ENCODE assay signal across 27 mouse cellular contexts in genomic region chr12:112871272-112871671, GRCm38 (mm10). TPM values are rescaled to one million over a fixed set of nuclear protein-coding genes. Genes with fewer than 3 reads are reported as not detected.
DNase-seq lines count a peak whose midpoint lies in the region; ATAC-seq and TF ChIP-seq lines count a peak whose summit lies in the region.
"Had no signal": no experiment of that assay in that cellular context is flagged by ENCODE, and none has a peak within 500 bp of the region (broad histone marks: within the 10 kb centered on the region; RNA-seq: fewer than 3 reads in every experiment).

No protein-coding gene starts in this region.

- no peak for TF ChIP-seq CTCF in intestine, postnatal 0 days (IDR thresholded peaks at IDR 0.05; ENCODE audit: low read depth)
- TF ChIP-seq CTCF in thymus, adult 2 months (IDR thresholded peaks at IDR 0.05; ENCODE audit: borderline replicate concordance, control insufficient read depth, extremely low read depth, insufficient read depth, low read length, poor library complexity), result no peak

- no peak overlapping the region; the same call in 1 of the 2 replicates for H3K27ac ChIP-seq in intestine, embryonic 16.5 days (ENCODE audit: low read length)
- no peak overlapping the region for H3K27ac ChIP-seq in intestine, postnatal 0 days (ENCODE audit: low read depth, low read length)
- peak overlapping the region; percentile 65 for H3K27ac ChIP-seq in thymus, adult 2 months (ENCODE audit: control insufficient read depth, insufficient read depth, low read length)
- H3K27ac ChIP-seq in ES-E14 (ENCODE audit: insufficient read depth, low read depth, low read length, poor library complexity, severe bottlenecking), result no peak overlapping the region
- H3K27ac ChIP-seq in stomach, embryonic 16.5 days (ENCODE audit: low read length), result peak overlapping the region; percentile 40; the same call in 1 of the 2 replicates
- H3K27ac ChIP-seq: embryonic facial prominence, embryonic 12.5 days; embryonic facial prominence, embryonic 15.5 days; heart, adult 2 months; heart, embryonic 13.5 days; hindbrain, embryonic 12.5 days; hindbrain, embryonic 15.5 days had no signal

- 84% methylated on average over 2 of the region's 2 CpGs for WGBS in intestine, embryonic 16.5 days
- WGBS in intestine, postnatal 0 days, result 96% methylated on average over 2 of the region's 2 CpGs
- 67% methylated on average over 2 of the region's 2 CpGs for WGBS in thymus, adult 2 months
- WGBS in stomach, embryonic 16.5 days, result 76% methylated on average over 2 of the region's 2 CpGs

- H3K9ac ChIP-seq in intestine, embryonic 16.5 days (ENCODE audit: low read depth, low read length), result peak overlapping the region; percentile 39
- no peak overlapping the region for H3K9ac ChIP-seq in intestine, postnatal 0 days (ENCODE audit: low read depth, low read length)
- no peak overlapping the region for H3K9ac ChIP-seq in ES-E14 (ENCODE audit: insufficient read depth, low read depth, low read length, poor library complexity, severe bottlenecking)
- no peak overlapping the region for H3K9ac ChIP-seq in stomach, embryonic 16.5 days (ENCODE audit: low read length)
- H3K9ac ChIP-seq: embryonic facial prominence, embryonic 12.5 days; embryonic facial prominence, embryonic 15.5 days; forebrain, postnatal 0 days; heart, embryonic 13.5 days; hindbrain, embryonic 12.5 days; hindbrain, embryonic 15.5 days had no signal

- H3K4me3 ChIP-seq in intestine, embryonic 16.5 days (ENCODE audit: low read length), result no peak overlapping the region
- no peak overlapping the region for H3K4me3 ChIP-seq in intestine, postnatal 0 days (ENCODE audit: low read depth, low read length)
- H3K4me3 ChIP-seq in thymus, adult 2 months (ENCODE audit: control insufficient read depth, insufficient read depth, low read length), result no peak overlapping the region
- no peak overlapping the region for H3K4me3 ChIP-seq in ES-E14 (ENCODE audit: insufficient read depth in 1 of 2, low read depth in 1 of 2, low read length in 2 of 2, poor library complexity in 1 of 2, severe bottlenecking in 1 of 2)
- no peak overlapping the region for H3K4me3 ChIP-seq in stomach, embryonic 16.5 days (replicated peaks; ENCODE audit: low read length)
- H3K4me3 ChIP-seq: embryonic facial prominence, embryonic 12.5 days; embryonic facial prominence, embryonic 15.5 days; heart, adult 2 months; heart, embryonic 10.5 days; heart, embryonic 13.5 days; hindbrain, embryonic 12.5 days; hindbrain, embryonic 15.5 days had no signal

- H3K27me3 ChIP-seq in intestine, embryonic 16.5 days (replicated peaks; ENCODE audit: control insufficient read depth, insufficient read depth, low read length), result peaks cover 25% of the 10 kb centered on the region
- peaks cover 18% of the 10 kb centered on the region for H3K27me3 ChIP-seq in intestine, postnatal 0 days (replicated peaks; ENCODE audit: control insufficient read depth, insufficient read depth, low read length)
- H3K27me3 ChIP-seq in thymus, adult 2 months (ENCODE audit: control insufficient read depth, insufficient read depth, low read length), result 0 out of 2 replicates have a peak, but pooled peaks cover 2% of the 10 kb centered on the region
- peaks cover 32% of the 10 kb centered on the region for H3K27me3 ChIP-seq in stomach, embryonic 16.5 days (ENCODE audit: control insufficient read depth, insufficient read depth, low read length)

- DNase-seq in thymus, adult 2 months, result no peak
- no peak for DNase-seq in thymus, postnatal 25 days
- DNase-seq in ES-E14 (ENCODE audit: low read depth, low spot score), result no peak
- no peak for DNase-seq in kidney, postnatal 36 days
- no peak for DNase-seq in retina, postnatal 1 day
- DNase-seq: adrenal gland, adult 8-10 months; adrenal gland, postnatal 25 days; cerebellum, adult 18-20 months; cerebellum, adult 9-10 months; cerebellum, postnatal 25 days; forebrain, postnatal 0 days; gastrocnemius, postnatal 25 days; heart, adult 2 months had no signal

- no peak overlapping the region for H3K4me2 ChIP-seq in intestine, embryonic 16.5 days (ENCODE audit: low read depth, low read length)
- no peak overlapping the region for H3K4me2 ChIP-seq in intestine, postnatal 0 days (replicated peaks; ENCODE audit: low read depth)
- H3K4me2 ChIP-seq in stomach, embryonic 16.5 days (ENCODE audit: low read depth, low read length), result no peak overlapping the region
- H3K4me2 ChIP-seq: embryonic facial prominence, embryonic 12.5 days; embryonic facial prominence, embryonic 15.5 days; heart, embryonic 13.5 days; hindbrain, embryonic 12.5 days; hindbrain, embryonic 15.5 days had no signal

- no peaks in the 10 kb centered on the region for H3K36me3 ChIP-seq in intestine, embryonic 16.5 days (ENCODE audit: control insufficient read depth, insufficient read depth, low read length)
- H3K36me3 ChIP-seq in intestine, postnatal 0 days (ENCODE audit: control insufficient read depth, insufficient read depth), result no peaks in the 10 kb centered on the region
- H3K36me3 ChIP-seq in thymus, adult 2 months (ENCODE audit: control insufficient read depth, insufficient read depth, low read length), result no peaks in the 10 kb centered on the region
- H3K36me3 ChIP-seq in ES-E14 (ENCODE audit: control insufficient read depth, insufficient read depth, low read length, poor library complexity, severe bottlenecking), result no peaks in the 10 kb centered on the region
- no peaks in the 10 kb centered on the region for H3K36me3 ChIP-seq in stomach, embryonic 16.5 days (ENCODE audit: control insufficient read depth, insufficient read depth, low read length)
- H3K36me3 ChIP-seq: embryonic facial prominence, embryonic 12.5 days; embryonic facial prominence, embryonic 15.5 days; G1E; heart, embryonic 10.5 days; heart, embryonic 13.5 days; hindbrain, embryonic 12.5 days; hindbrain, embryonic 15.5 days had no signal

- no peak for ATAC-seq in intestine, embryonic 16.5 days
- no peak for ATAC-seq in intestine, postnatal 0 days
- ATAC-seq in stomach, embryonic 16.5 days (ENCODE audit: insufficient read depth, low FRiP score), result no peak
- ATAC-seq: activated CD4-positive, CD25-positive, alpha-beta regulatory T cell, adult 4 months; forebrain, embryonic 14.5 days; forebrain, postnatal 0 days had no signal

- peaks cover 32% of the 10 kb centered on the region for H3K4me1 ChIP-seq in intestine, embryonic 16.5 days (ENCODE audit: control insufficient read depth, insufficient read depth, low read length)
- no peaks in the 10 kb centered on the region; the same call in 1 of the 2 replicates for H3K4me1 ChIP-seq in intestine, postnatal 0 days (replicated peaks; ENCODE audit: control insufficient read depth, insufficient read depth, low read length)
- H3K4me1 ChIP-seq in thymus, adult 2 months (replicated peaks; ENCODE audit: control insufficient read depth, insufficient read depth, low read length), result peaks cover 60% of the 10 kb centered on the region
- peaks cover 1 to 17% of the 10 kb centered on the region in 2 experiments; a peak in 1 of 4 replicates for H3K4me1 ChIP-seq in ES-E14 (ENCODE audit: control insufficient read depth in 2 of 2, insufficient read depth in 2 of 2, low read length in 2 of 2, poor library complexity in 1 of 2)
- H3K4me1 ChIP-seq in stomach, embryonic 16.5 days (ENCODE audit: control insufficient read depth, insufficient read depth, low read length), result peaks cover 30% of the 10 kb centered on the region

- H3K9me3 ChIP-seq in intestine, embryonic 16.5 days (ENCODE audit: control insufficient read depth, low read length), result no peaks in the 10 kb centered on the region
- no peaks in the 10 kb centered on the region for H3K9me3 ChIP-seq in intestine, postnatal 0 days (ENCODE audit: control insufficient read depth)
- H3K9me3 ChIP-seq in ES-E14 (ENCODE audit: control insufficient read depth, insufficient read depth, low read depth, low read length), result no peaks in the 10 kb centered on the region
- H3K9me3 ChIP-seq in stomach, embryonic 16.5 days (replicated peaks; ENCODE audit: control insufficient read depth, low read length), result no peaks in the 10 kb centered on the region
- H3K9me3 ChIP-seq: embryonic facial prominence, embryonic 12.5 days; embryonic facial prominence, embryonic 15.5 days; G1E; heart, embryonic 10.5 days; heart, embryonic 13.5 days; hindbrain, embryonic 12.5 days; hindbrain, embryonic 15.5 days had no signal

- in situ Hi-C loops in ES-E14 (cut with MboI; ENCODE audit: low sequenced_read_pairs in 2 of 2, unreplicated experiment in 2 of 2), result no loop called here

- no peak for TF ChIP-seq POLR2A in thymus, adult 2 months (IDR thresholded peaks at IDR 0.05; ENCODE audit: control insufficient read depth, extremely low read depth, insufficient read depth, low read length, poor library complexity)

TF ChIP-seq in ES-E14, 5 proteins besides CTCF, POLR2A, EP300 and RAD21:
- TF ChIP-seq CHD2 (IDR thresholded peaks at IDR 0.05; ENCODE audit: low read depth, low read length), result no peak
- TF ChIP-seq MAFK (IDR thresholded peaks at IDR 0.05; ENCODE audit: insufficient read depth, low read depth, low read length), result no peak
- no peak for TF ChIP-seq ZC3H11A (IDR thresholded peaks at IDR 0.05; ENCODE audit: borderline replicate concordance, low read depth, low read length)
- peak; percentile 74 for TF ChIP-seq ZNF384 (IDR thresholded peaks at IDR 0.05; ENCODE audit: low read depth, low read length)
- no peak for TF ChIP-seq HCFC1 (IDR thresholded peaks at IDR 0.05; ENCODE audit: borderline replicate concordance, insufficient read depth, low read length)

RNA-seq across cellular contexts. Expression of gene Gpr132, which starts 3.2 kb away (rescaled TPM):
- 0.40 and 0.48 TPM in 2 replicates for polyA plus RNA-seq in intestine, embryonic 16.5 days (2015; fragmentation: Nextera tagmentation; extraction: Ambion mirVana)
- polyA plus RNA-seq in intestine, postnatal 0 days (2015; fragmentation: Nextera tagmentation; extraction: Ambion mirVana), result 0.25 and 0.30 TPM in 2 replicates
- polyA plus RNA-seq in thymus, adult 2 months (2012; rRNA removed), result 256 and 265 TPM in 2 replicates
- total RNA-seq in ES-E14 (2012; rRNA removed), result 0.36 and 0.48 TPM in 2 replicates
- 0.15 and 0.22 TPM in 2 replicates for polyA plus RNA-seq in stomach, embryonic 16.5 days (2015; fragmentation: Nextera tagmentation; extraction: Ambion mirVana)
- total RNA-seq: gastrocnemius, adult 8-10 months had no signal
- polyA plus RNA-seq: forebrain, embryonic 11.5 days; forebrain, embryonic 14.5 days; forebrain, postnatal 0 days; hindbrain, embryonic 12.5 days; hindbrain, embryonic 15.5 days had no signal

RNA-seq across cellular contexts. Expression of gene Cdca4, which starts 42.0 kb away (rescaled TPM):
- polyA plus RNA-seq in intestine, embryonic 16.5 days (2015; fragmentation: Nextera tagmentation; extraction: Ambion mirVana), result 69.2 and 79.6 TPM in 2 replicates
- 22.6 and 24.1 TPM in 2 replicates for polyA plus RNA-seq in intestine, postnatal 0 days (2015; fragmentation: Nextera tagmentation; extraction: Ambion mirVana)
- 124 and 126 TPM in 2 replicates for polyA plus RNA-seq in thymus, adult 2 months (2012; rRNA removed)
- total RNA-seq in ES-E14 (2012; rRNA removed), result 74.8 and 78.2 TPM in 2 replicates
- 87.7 and 87.9 TPM in 2 replicates for polyA plus RNA-seq in stomach, embryonic 16.5 days (2015; fragmentation: Nextera tagmentation; extraction: Ambion mirVana)

RNA-seq across cellular contexts. Expression of gene Jag2, which starts 58.3 kb away (rescaled TPM):
- 2.2 and 2.4 TPM in 2 replicates for polyA plus RNA-seq in intestine, embryonic 16.5 days (2015; fragmentation: Nextera tagmentation; extraction: Ambion mirVana)
- 1.4 and 1.6 TPM in 2 replicates for polyA plus RNA-seq in intestine, postnatal 0 days (2015; fragmentation: Nextera tagmentation; extraction: Ambion mirVana)
- 58.7 and 61.5 TPM in 2 replicates for polyA plus RNA-seq in thymus, adult 2 months (2012; rRNA removed)
- 54.1 and 129 TPM in 2 replicates for total RNA-seq in ES-E14 (2012; rRNA removed)
- polyA plus RNA-seq in stomach, embryonic 16.5 days (2015; fragmentation: Nextera tagmentation; extraction: Ambion mirVana), result 5.1 and 6.4 TPM in 2 replicates

Comparison
In these comparisons a context has a peak if more than half of its experiments do, and no peak if none do; other contexts are left out.
1. H3K27ac ChIP-seq: peak in thymus, adult 2 months (single experiment) and stomach, embryonic 16.5 days (single experiment); none in intestine, embryonic 16.5 days (single experiment), intestine, postnatal 0 days (single experiment) and ES-E14 (single experiment).
2. RNA of gene Gpr132, which starts 3.2 kb away (polyA plus RNA-seq): 256 to 265 TPM in thymus, adult 2 months; 0.40 to 0.48 TPM in intestine, embryonic 16.5 days, 0.25 to 0.30 TPM in intestine, postnatal 0 days and 0.15 to 0.22 TPM in stomach, embryonic 16.5 days; every median in the first group is over 100 times any median in the second.